ENCODE assay signal across 8 mouse cellular contexts in the genomic region with DNA sequence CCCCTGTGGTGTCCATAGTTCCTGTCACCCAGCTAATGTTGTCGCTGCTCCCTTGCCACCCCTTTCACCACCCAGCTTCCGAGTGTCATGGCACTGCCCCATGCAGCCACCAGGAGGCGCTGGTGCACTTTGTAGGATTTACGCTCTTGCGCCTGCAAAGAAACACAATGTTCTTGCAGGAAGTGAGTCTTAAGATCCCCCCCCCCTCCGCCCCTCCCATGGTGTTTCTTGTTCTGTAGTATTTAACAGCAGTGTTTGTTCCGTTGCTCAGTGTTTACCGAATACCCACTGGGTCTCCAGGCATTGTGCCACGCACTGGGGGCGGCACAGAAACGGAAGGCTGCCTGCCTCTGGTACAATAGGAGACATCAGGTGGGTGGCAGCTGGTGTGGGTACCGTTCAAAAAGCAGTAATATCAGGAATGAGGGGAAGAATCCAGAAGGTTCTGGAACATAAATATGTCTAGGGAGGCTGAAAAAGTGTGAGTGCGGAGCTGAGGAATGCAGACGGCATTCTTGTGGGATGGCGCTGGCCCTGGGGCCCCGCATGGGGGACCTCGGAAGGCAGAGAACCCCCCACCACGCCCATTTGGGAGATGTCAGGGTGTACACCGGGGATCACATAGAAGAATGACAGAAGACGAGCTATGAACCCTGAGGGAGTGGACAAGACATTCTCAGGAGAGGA. TPM values are rescaled to one million over a fixed set of nuclear protein-coding genes. Genes with fewer than 3 reads are reported as not detected.
DNase-seq lines count a peak whose midpoint lies in the region; ATAC-seq lines count a peak whose summit lies in the region.

No protein-coding gene starts in this region.

- no peaks in the 10 kb centered on the region for H3K4me1 ChIP-seq in embryonic facial prominence, embryonic 11.5 days (ENCODE audit: control insufficient read depth, insufficient read depth, low read length)
- H3K4me1 ChIP-seq in limb, embryonic 10.5 days = peaks cover 14% of the 10 kb centered on the region
- H3K4me1 ChIP-seq in midbrain, embryonic 14.5 days (ENCODE audit: control insufficient read depth, insufficient read depth, low read length) = peaks cover 6% of the 10 kb centered on the region; the same call in 1 of the 2 replicates

- peak; percentile 72 for DNase-seq in cerebellum, adult 11 months
- peak; percentile 89 for DNase-seq in embryonic facial prominence, embryonic 11.5 days (ENCODE audit: low spot score)
- DNase-seq in heart, adult 18-20 months = peak; percentile 84 to 92
- peak; percentile 86 for DNase-seq in kidney, adult 18-20 months
- DNase-seq in limb, embryonic 10.5 days (ENCODE audit: low spot score) = peak; percentile 92
- DNase-seq in midbrain, embryonic 14.5 days = peak; percentile 92
- DNase-seq in spleen, adult 12 weeks (ENCODE audit: low spot score) = peak; percentile 61

- H3K27ac ChIP-seq in embryonic facial prominence, embryonic 11.5 days (replicated peaks; ENCODE audit: low read depth, low read length) = no peak overlapping the region
- H3K27ac ChIP-seq in limb, embryonic 10.5 days = peak overlapping the region; percentile 44; the same call in 1 of the 2 replicates
- H3K27ac ChIP-seq in midbrain, embryonic 14.5 days (replicated peaks; ENCODE audit: low read depth, low read length) = no peak overlapping the region

- H3K27me3 ChIP-seq in embryonic facial prominence, embryonic 11.5 days (ENCODE audit: control insufficient read depth, insufficient read depth, low read length) = no peaks in the 10 kb centered on the region
- no peaks in the 10 kb centered on the region for H3K27me3 ChIP-seq in limb, embryonic 10.5 days (ENCODE audit: low read depth, poor library complexity, severe bottlenecking)
- H3K27me3 ChIP-seq in midbrain, embryonic 14.5 days (ENCODE audit: control insufficient read depth, insufficient read depth, low read length) = no peaks in the 10 kb centered on the region

- no peak for ATAC-seq in cerebellum, adult (ENCODE audit: insufficient number of reproducible peaks, low FRiP score, low TSS enrichment)
- 0 out of 2 replicates have a peak, but pooled peaks have one; percentile 17 for ATAC-seq in embryonic facial prominence, embryonic 11.5 days (replicated peaks; ENCODE audit: insufficient number of reproducible peaks, low FRiP score, low TSS enrichment, low read depth)
- ATAC-seq in midbrain, embryonic 14.5 days (ENCODE audit: low FRiP score, low TSS enrichment) = peak; percentile 34; the same call in 1 of the 2 replicates

- no peak overlapping the region for H3K4me3 ChIP-seq in embryonic facial prominence, embryonic 11.5 days (ENCODE audit: low read depth, low read length)
- H3K4me3 ChIP-seq in limb, embryonic 10.5 days = no peak overlapping the region
- no peak overlapping the region for H3K4me3 ChIP-seq in midbrain, embryonic 14.5 days (replicated peaks; ENCODE audit: low read depth, low read length)

- no peaks in the 10 kb centered on the region for H3K9me3 ChIP-seq in embryonic facial prominence, embryonic 11.5 days (replicated peaks; ENCODE audit: control insufficient read depth, low read length)
- H3K9me3 ChIP-seq in limb, embryonic 10.5 days (replicated peaks) = no peaks in the 10 kb centered on the region
- no peaks in the 10 kb centered on the region for H3K9me3 ChIP-seq in midbrain, embryonic 14.5 days (ENCODE audit: control insufficient read depth, low read length)

- WGBS in embryonic facial prominence, embryonic 11.5 days = 32% methylated on average over 20 of the region's 20 CpGs
- 47% methylated on average over 20 of the region's 20 CpGs for WGBS in limb, embryonic 10.5 days
- WGBS in midbrain, embryonic 14.5 days = 34% methylated on average over 20 of the region's 20 CpGs

- no peak overlapping the region for H3K9ac ChIP-seq in embryonic facial prominence, embryonic 11.5 days (replicated peaks; ENCODE audit: low read length)
- no peak overlapping the region; the same call in 1 of the 2 replicates for H3K9ac ChIP-seq in midbrain, embryonic 14.5 days (replicated peaks; ENCODE audit: low read length)

- no peaks in the 10 kb centered on the region for H3K36me3 ChIP-seq in embryonic facial prominence, embryonic 11.5 days (replicated peaks; ENCODE audit: control insufficient read depth, insufficient read depth, low read depth, low read length)
- H3K36me3 ChIP-seq in limb, embryonic 10.5 days = no peaks in the 10 kb centered on the region
- no peaks in the 10 kb centered on the region for H3K36me3 ChIP-seq in midbrain, embryonic 14.5 days (ENCODE audit: control insufficient read depth, insufficient read depth, low read length)

- H3K4me2 ChIP-seq in embryonic facial prominence, embryonic 11.5 days (ENCODE audit: low read depth, low read length) = no peak overlapping the region
- H3K4me2 ChIP-seq in midbrain, embryonic 14.5 days (ENCODE audit: low read length) = peak overlapping the region; percentile 43

RNA-seq across cellular contexts. Expression of gene Zfp664, which starts 37.6 kb away (rescaled TPM):
- 126 and 140 TPM in 2 replicates for polyA plus RNA-seq in embryonic facial prominence, embryonic 11.5 days (2014; fragmentation: Nextera tagmentation; extraction: Ambion mirVana)
- 10 to 100 TPM; 37.5 to 38.4 TPM for total RNA-seq in heart, adult 18-20 months (2021)
- 150 and 157 TPM in 2 replicates for polyA plus RNA-seq in limb, embryonic 10.5 days (2016; fragmentation: Nextera tagmentation; extraction: Ambion mirVana)
- 87.3 and 107 TPM in 2 replicates for polyA plus RNA-seq in midbrain, embryonic 14.5 days (2014; fragmentation: Nextera tagmentation; extraction: Ambion mirVana)

RNA-seq across cellular contexts. Expression of gene Ccdc92, which starts 37.9 kb away (rescaled TPM):
- 13.2 and 14.4 TPM in 2 replicates for polyA plus RNA-seq in embryonic facial prominence, embryonic 11.5 days (2014; fragmentation: Nextera tagmentation; extraction: Ambion mirVana)
- total RNA-seq in heart, adult 18-20 months (2021) = 1 to 10 TPM; 1.1 to 1.3 TPM
- 6.1 and 8.1 TPM in 2 replicates for polyA plus RNA-seq in limb, embryonic 10.5 days (2016; fragmentation: Nextera tagmentation; extraction: Ambion mirVana)
- 38.7 and 40.2 TPM in 2 replicates for polyA plus RNA-seq in midbrain, embryonic 14.5 days (2014; fragmentation: Nextera tagmentation; extraction: Ambion mirVana)
